Mouse (Mus musculus) brain, embryonic 14.5 days (tissue): Measurements from ENCODE around the gene Ankrd40. TPM values are rescaled to one million over a fixed set of nuclear protein-coding genes. Genes with fewer than 3 reads are reported as not detected.

Experiments used
- DNase-seq: peaks from one replicate; pipeline ENCODE4 v3.0.0-alpha.2; 2011; ENCODE audit warnings: low read depth
- CTCF ChIP-seq: fragments of 200-500 bp; IDR thresholded peaks from 2 replicates; pipeline ENCODE4 v1.5.1; 2012; ENCODE audit warnings: inconsistent platforms, mild to moderate bottlenecking, moderate library complexity, borderline replicate concordance; ENCODE audit not compliant: insufficient read depth, insufficient read length; ENCODE audit errors: extremely low read depth
- POLR2A ChIP-seq: fragments of 200-500 bp; IDR thresholded peaks from 2 replicates; pipeline ENCODE4 v1.6.1; 2012; ENCODE audit warnings: mild to moderate bottlenecking, inconsistent platforms, borderline replicate concordance; ENCODE audit not compliant: poor library complexity, insufficient read depth, insufficient read length, severe bottlenecking; ENCODE audit errors: extremely low read depth
- polyA plus RNA-seq: library from polyadenylated mRNA; depleted of rRNA; stranded (reverse); fragments of >200 nt; gene quantifications from 2 replicates; pipeline ENCODE4 v1.2.3, GENCODE M21; 2012

Gene Ankrd40
- polyA plus RNA-seq, 1 experiment: 57.0 TPM

DNA sequence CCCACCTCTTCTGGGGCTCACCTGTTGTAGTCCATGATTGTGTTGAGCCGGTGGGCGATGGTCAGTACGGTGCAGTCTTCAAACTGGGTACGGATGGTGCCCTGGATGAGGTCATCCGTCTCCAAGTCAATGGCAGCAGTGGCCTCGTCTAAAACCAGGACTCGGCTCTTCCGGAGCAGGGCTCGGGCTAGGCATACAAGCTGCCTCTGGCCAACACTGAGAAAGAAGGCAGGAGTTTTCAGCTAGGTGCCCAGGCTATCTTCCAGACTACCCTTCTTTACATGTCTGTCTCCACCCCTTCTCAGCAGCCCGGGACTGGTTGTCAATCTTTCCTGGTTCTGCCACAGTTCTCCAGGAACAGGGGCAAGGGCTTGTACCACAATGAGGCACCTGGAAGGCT is 18.1 kb downstream of the Ankrd40 start:
- TF ChIP-seq POLR2A (no peak), CTCF (no peak)
- no peak for DNase-seq

- TF ChIP-seq POLR2A (no peak), CTCF (no peak)
- DNase-seq: no peak
Observed at GRCm38 (mm10) chr11:94346611-94347010, 18.8 kb downstream of the Ankrd40 start.

DNA sequence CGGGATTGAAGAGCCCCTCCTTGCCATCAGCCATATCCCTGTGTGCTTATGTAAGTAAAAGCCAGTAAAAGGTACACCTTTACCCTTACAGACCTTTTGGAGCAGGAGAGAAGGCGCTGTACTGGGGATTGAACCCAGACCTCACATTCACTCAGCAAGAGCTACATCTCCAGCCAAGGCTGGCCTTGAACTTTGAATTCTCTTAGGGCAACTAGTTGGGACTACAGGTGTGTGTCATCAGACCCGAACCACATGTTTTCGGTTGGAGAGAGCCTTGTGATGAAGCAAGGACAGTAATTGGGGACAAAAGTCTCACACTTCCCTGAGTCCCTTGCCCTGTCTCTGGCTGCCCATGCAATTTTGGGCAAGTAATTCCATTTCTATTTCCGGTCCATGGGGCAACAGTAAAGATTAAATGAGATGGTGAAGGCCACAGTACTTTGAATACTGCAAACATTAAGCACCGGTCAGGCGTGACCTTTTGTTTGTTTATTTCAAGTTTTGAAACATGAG is 19.3 kb downstream of the Ankrd40 start:
- DNase-seq: no peak
- TF ChIP-seq CTCF (no peak), POLR2A (no peak)

GRCm38 (mm10) chr11:94349839-94350238 is 22.0 kb downstream of the Ankrd40 start:
- TF ChIP-seq POLR2A (no peak), CTCF (no peak)
- DNase-seq: no peak

- TF ChIP-seq CTCF (no peak), POLR2A (no peak)
- DNase-seq: no peak
Observed at GRCm38 (mm10) chr11:94350337-94350736, 22.5 kb downstream of the Ankrd40 start.

GRCm38 (mm10) chr11:94351094-94351493 is 23.3 kb downstream of the Ankrd40 start:
- no peak for DNase-seq
- TF ChIP-seq CTCF (no peak), POLR2A (no peak)

DNA sequence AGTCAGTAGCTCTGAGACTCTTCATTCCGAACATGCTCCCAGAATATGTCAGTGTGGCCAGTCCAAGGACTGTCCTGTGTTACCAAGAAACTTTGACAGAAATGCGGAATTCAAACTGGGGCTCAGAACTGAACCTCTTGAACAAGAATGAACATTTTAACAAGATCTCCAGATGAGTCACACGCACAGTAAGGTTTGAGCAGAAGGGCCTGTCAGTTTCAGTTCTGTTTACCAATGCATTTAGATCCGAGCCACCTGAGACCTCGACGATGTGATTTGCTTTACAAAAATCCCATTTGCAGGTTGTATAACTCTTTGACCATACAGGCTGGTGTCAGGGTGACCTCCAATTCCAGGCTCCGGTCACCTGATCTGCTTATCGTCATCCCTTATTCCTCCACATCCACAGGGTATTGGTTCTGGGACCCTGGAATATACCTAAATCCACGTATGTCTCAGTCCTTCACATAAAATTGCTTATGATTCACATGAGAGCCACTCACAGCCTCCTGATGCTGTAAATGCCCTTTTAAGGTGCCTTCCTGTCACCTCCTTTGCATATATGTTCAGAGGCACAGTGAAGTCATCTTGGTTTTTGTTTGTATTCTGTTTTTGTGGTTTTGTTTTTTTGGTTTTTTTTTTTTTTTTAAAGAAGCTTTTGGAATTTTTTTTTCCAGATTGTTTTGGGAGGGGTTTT is 27.9 kb downstream of the Ankrd40 start:
- no peak for DNase-seq
- TF ChIP-seq CTCF (no peak), POLR2A (no peak)

GRCm38 (mm10) chr11:94359168-94359567 is 31.4 kb downstream of the Ankrd40 start:
- TF ChIP-seq CTCF (no peak), POLR2A (no peak)
- no peak for DNase-seq

- TF ChIP-seq CTCF (no peak), POLR2A (no peak)
Observed at GRCm38 (mm10) chr11:94361166-94361870, 33.5 kb downstream of the Ankrd40 start.

GRCm38 (mm10) chr11:94362101-94362500 is 34.3 kb downstream of the Ankrd40 start:
- no peak for DNase-seq
- TF ChIP-seq POLR2A: no peak
- no peak for TF ChIP-seq CTCF

More at GRCm38 (mm10) chr11:94361166-94361870, 33.5 kb downstream of the Ankrd40 start:
- DNase-seq: no peak

DNA sequence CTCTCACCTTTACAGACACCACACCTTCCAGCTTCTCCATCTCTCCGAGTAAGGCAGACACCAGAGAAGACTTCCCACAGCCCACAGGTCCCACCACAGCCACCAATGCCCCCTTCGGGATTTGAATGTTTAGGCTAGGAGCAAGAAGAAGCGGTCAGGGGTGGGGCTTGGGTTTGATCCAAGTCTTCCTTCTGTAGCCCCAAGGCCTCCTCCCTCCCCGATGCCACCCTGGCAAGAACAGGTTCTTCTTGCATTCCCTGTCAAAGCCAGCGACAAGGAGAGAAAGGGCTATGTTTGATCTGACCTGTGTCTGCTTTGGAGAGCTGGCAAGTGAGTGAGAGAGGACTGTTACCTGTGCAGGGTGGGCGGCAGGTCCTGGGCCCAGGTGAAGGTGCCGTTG is 35.9 kb downstream of the Ankrd40 start:
- TF ChIP-seq POLR2A: no peak
- DNase-seq: no peak

- TF ChIP-seq POLR2A (no peak), CTCF (no peak)
- no peak for DNase-seq
Observed at GRCm38 (mm10) chr11:94365340-94365739, 37.5 kb downstream of the Ankrd40 start.
